Mouse (Mus musculus): ENCODE measurements around the gene Fpr1. TPM values are rescaled to one million over a fixed set of nuclear protein-coding genes. Genes with fewer than 3 reads are reported as not detected.
A peak's percentile ranks its signal among the peaks of the same experiment; 100 is the strongest.
"Not testable (repeated sequence)": the region's sequence is repeated elsewhere in the genome, so short reads cannot be mapped to it uniquely, and the experiment has no call there.

Gene Fpr1
- 0.39 and 0.57 TPM in 2 replicates for polyA plus RNA-seq (2015; fragmentation: Nextera tagmentation; extraction: Ambion mirVana)

DNA sequence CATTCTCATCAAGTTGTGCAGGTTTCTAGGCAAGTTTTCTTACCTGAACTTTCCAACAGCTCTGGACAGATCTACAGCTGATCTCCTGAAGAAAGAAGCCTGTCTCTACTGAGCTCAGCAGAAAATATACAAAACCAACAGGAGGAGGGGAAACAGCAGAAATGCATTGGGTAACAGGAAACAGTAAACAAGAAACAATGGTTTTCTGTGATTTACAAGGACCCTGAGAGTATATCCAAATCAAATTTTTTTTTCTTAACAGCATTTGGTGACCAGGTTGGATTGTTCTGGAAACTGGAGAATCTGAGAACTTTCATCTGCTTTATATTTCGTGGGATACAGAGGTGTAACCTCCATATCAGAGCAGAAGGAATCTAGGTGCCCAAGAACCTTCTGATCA lies at the start of gene Fpr1:
TSS of gene Fpr1 (minus strand) at position 101 of the 400 bp plus-strand sequence.
- Histone ChIP-seq H3K4me3 (ENCODE audit: low read length) (no peak within 1 kb of the TSS), H3K9ac (replicated peaks; ENCODE audit: low read length) (no peak within 1 kb of the TSS), H3K36me3 (ENCODE audit: insufficient read depth, low read length) (no peaks in the 10 kb centered on the region), H3K27me3 (ENCODE audit: insufficient read depth, low read length) (no peaks in the 10 kb centered on the region), H3K4me2 (replicated peaks; ENCODE audit: low read depth, low read length) (no peak within 1 kb of the TSS), H3K9me3 (ENCODE audit: low read length) (no peaks in the 10 kb centered on the region), H3K4me1 (ENCODE audit: insufficient read depth, low read length) (no peaks in the 10 kb centered on the region), H3K27ac (ENCODE audit: low read length) (no peak within 1 kb of the TSS)
- ATAC-seq (ENCODE audit: low FRiP score, low TSS enrichment): no peak
- WGBS: 60% methylated on average over 1 of the region's 1 CpGs

DNA sequence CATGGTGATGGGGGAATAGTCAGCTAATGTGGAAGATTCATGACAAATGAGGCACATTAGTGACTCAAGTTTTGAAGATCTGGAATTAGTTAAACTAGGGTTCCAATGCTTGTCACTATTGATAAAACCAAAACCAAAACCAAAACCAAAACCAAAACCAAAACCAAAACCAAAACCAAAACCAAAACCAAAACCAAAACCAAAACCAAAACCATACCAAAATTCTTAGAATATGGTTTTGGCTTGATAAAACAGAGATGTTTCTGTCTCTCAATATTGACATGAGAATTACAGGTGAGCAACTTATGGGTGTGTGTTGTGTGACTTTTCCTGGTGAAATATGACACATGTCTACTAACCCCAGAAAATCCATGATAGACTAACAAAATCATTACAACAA lies 34.0 kb upstream of the Fpr1 start:
- no peak overlapping the region for H3K9ac ChIP-seq (replicated peaks; ENCODE audit: low read length)
- no peak overlapping the region for H3K4me3 ChIP-seq (ENCODE audit: low read length)
- no peaks in the 10 kb centered on the region for H3K36me3 ChIP-seq (ENCODE audit: insufficient read depth, low read length)
- ATAC-seq (ENCODE audit: low FRiP score, low TSS enrichment): no peak
- H3K4me2 ChIP-seq (replicated peaks; ENCODE audit: low read depth, low read length): no peak overlapping the region
- no peaks in the 10 kb centered on the region for H3K27me3 ChIP-seq (ENCODE audit: insufficient read depth, low read length)
- no peak overlapping the region for H3K27ac ChIP-seq (ENCODE audit: low read length)
- H3K9me3 ChIP-seq (ENCODE audit: low read length): no peaks in the 10 kb centered on the region
- no peaks in the 10 kb centered on the region for H3K4me1 ChIP-seq (ENCODE audit: insufficient read depth, low read length)

- no peak overlapping the region for H3K4me2 ChIP-seq (replicated peaks; ENCODE audit: low read depth, low read length)
- no peaks in the 10 kb centered on the region for H3K9me3 ChIP-seq (ENCODE audit: low read length)
- 88% methylated on average over 1 of the region's 1 CpGs for WGBS
- H3K4me1 ChIP-seq (ENCODE audit: insufficient read depth, low read length): no peaks in the 10 kb centered on the region
- H3K9ac ChIP-seq (replicated peaks; ENCODE audit: low read length): no peak overlapping the region
- H3K27ac ChIP-seq (ENCODE audit: low read length): no peak overlapping the region
- no peak for ATAC-seq (ENCODE audit: low FRiP score, low TSS enrichment)
- H3K27me3 ChIP-seq (ENCODE audit: insufficient read depth, low read length): no peaks in the 10 kb centered on the region
- H3K4me3 ChIP-seq (ENCODE audit: low read length): no peak overlapping the region
- no peaks in the 10 kb centered on the region for H3K36me3 ChIP-seq (ENCODE audit: insufficient read depth, low read length)
Observed at GRCm38 (mm10) chr17:17917376-17917775, 33.6 kb upstream of the Fpr1 start.

DNA sequence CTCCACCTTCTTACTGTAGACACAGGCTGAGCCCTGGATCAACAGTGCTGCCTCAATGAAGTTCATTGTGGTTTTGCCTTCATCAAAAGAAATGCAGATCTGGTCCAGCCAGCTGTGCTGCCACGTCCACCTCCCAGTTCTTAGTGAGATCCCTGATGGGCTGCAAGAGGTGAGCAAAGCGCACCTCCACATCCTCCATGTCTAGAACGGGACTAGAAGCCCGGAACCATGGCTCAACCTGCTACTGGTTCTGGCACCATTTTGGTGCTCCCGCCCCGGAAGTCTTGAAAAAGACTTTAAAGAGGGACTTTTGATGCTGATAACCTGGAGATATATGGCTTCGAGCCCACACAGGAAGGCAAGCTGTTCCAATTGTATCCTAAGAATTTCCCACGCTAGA lies 28.9 kb upstream of the Fpr1 start:
- H3K27me3 ChIP-seq (ENCODE audit: insufficient read depth, low read length); H3K27ac ChIP-seq (ENCODE audit: low read length); H3K9ac ChIP-seq (replicated peaks; ENCODE audit: low read length); H3K4me1 ChIP-seq (ENCODE audit: insufficient read depth, low read length); H3K4me2 ChIP-seq (replicated peaks; ENCODE audit: low read depth, low read length); H3K4me3 ChIP-seq (ENCODE audit: low read length); H3K36me3 ChIP-seq (ENCODE audit: insufficient read depth, low read length); H3K9me3 ChIP-seq (ENCODE audit: low read length); ATAC-seq (ENCODE audit: low FRiP score, low TSS enrichment): not testable (repeated sequence)
- 87% methylated on average over 8 of the region's 8 CpGs for WGBS

DNA sequence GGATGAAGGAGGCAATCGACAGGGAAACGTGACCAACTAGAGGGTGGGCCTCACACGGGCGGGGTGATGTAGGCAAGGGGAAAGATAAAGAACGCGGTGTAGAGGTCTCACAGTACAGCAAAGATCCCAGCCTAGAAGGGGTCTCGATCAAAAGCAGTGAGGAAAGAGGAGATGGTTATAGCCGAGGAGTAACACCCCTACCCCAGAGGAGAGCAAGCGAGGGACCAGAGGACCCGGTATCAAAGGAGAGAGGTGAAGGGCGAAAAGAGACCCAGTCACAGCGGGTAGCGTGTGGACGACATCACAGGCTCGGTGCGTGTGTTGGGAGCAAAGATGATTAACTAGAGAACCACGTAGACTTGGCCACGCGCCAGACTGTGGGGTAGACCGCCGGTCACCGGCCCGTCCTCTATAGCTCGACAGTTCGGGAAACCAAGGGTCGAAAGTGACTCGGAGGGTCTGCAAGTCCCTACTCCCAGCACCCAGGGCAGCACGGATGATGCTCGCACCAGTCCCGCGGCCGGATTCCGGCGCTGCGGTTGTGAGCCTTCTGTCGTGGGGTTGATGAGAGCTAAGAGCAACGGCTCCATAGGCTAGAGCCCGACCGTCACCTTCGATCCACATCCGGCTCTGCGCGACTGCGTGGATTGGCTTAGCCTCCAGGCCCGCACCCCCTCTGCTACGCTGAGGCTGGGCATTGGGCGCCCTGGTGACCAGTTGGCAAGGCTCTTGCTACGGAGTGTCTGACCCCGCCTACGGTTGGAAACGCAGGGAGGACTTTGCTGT lies 26.1 kb upstream of the Fpr1 start:
- no peaks in the 10 kb centered on the region for H3K27me3 ChIP-seq (ENCODE audit: insufficient read depth, low read length)
- H3K27ac ChIP-seq (ENCODE audit: low read length): no peak overlapping the region
- ATAC-seq (ENCODE audit: low FRiP score, low TSS enrichment): peak; percentile 100
- no peaks in the 10 kb centered on the region for H3K36me3 ChIP-seq (ENCODE audit: insufficient read depth, low read length)
- H3K4me3 ChIP-seq (ENCODE audit: low read length): peak overlapping the region; percentile 51
- H3K4me1 ChIP-seq (ENCODE audit: insufficient read depth, low read length): 0 out of 2 replicates have a peak, but pooled peaks cover 3% of the 10 kb centered on the region
- WGBS: 17% methylated on average over 51 of the region's 51 CpGs
- H3K9ac ChIP-seq (replicated peaks; ENCODE audit: low read length): peak overlapping the region; percentile 58
- H3K9me3 ChIP-seq (ENCODE audit: low read length): no peaks in the 10 kb centered on the region; the same call in 1 of the 2 replicates
- peak overlapping the region; percentile 67 for H3K4me2 ChIP-seq (replicated peaks; ENCODE audit: low read depth, low read length)

GRCm38 (mm10) chr17:17900768-17901167 lies 17.0 kb upstream of the Fpr1 start:
- Histone ChIP-seq H3K9ac (replicated peaks; ENCODE audit: low read length) (no peak overlapping the region), H3K4me1 (ENCODE audit: insufficient read depth, low read length) (no peaks in the 10 kb centered on the region), H3K9me3 (ENCODE audit: low read length) (no peaks in the 10 kb centered on the region), H3K4me2 (replicated peaks; ENCODE audit: low read depth, low read length) (no peak overlapping the region), H3K36me3 (ENCODE audit: insufficient read depth, low read length) (no peaks in the 10 kb centered on the region), H3K27ac (ENCODE audit: low read length) (no peak overlapping the region), H3K4me3 (ENCODE audit: low read length) (no peak overlapping the region), H3K27me3 (ENCODE audit: insufficient read depth, low read length) (no peaks in the 10 kb centered on the region)
- WGBS: 93% methylated on average over 1 of the region's 1 CpGs
- no peak for ATAC-seq (ENCODE audit: low FRiP score, low TSS enrichment)

GRCm38 (mm10) chr17:17899268-17899667 lies 15.5 kb upstream of the Fpr1 start:
- Histone ChIP-seq H3K27ac (ENCODE audit: low read length) (no peak overlapping the region), H3K4me3 (ENCODE audit: low read length) (no peak overlapping the region), H3K4me1 (ENCODE audit: insufficient read depth, low read length) (no peaks in the 10 kb centered on the region), H3K4me2 (replicated peaks; ENCODE audit: low read depth, low read length) (no peak overlapping the region), H3K36me3 (ENCODE audit: insufficient read depth, low read length) (no peaks in the 10 kb centered on the region), H3K9me3 (ENCODE audit: low read length) (no peaks in the 10 kb centered on the region), H3K27me3 (ENCODE audit: insufficient read depth, low read length) (no peaks in the 10 kb centered on the region), H3K9ac (replicated peaks; ENCODE audit: low read length) (no peak overlapping the region)
- WGBS: 84% methylated on average over 2 of the region's 2 CpGs
- no peak for ATAC-seq (ENCODE audit: low FRiP score, low TSS enrichment)

DNA sequence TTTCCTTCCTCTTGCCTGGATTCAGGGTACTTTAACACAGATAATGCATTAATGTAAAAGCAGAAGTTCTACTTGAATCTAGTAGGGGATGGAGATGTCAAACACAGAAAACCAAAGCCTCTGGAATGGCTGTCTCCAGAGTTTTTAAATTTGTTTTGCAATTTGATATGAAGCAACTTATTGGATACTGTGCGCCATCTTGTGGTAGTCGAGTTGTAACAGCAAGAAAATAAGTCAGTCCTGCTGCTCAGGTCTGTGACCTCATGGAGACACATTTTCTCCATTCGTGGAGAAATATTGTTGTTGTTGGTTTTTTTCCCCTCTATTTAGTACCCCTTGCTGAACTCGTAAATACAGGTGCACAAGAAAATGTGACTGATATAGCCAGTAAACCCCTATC lies 12.3 kb upstream of the Fpr1 start:
- Histone ChIP-seq H3K36me3 (ENCODE audit: insufficient read depth, low read length) (no peaks in the 10 kb centered on the region), H3K4me2 (replicated peaks; ENCODE audit: low read depth, low read length) (no peak overlapping the region), H3K27me3 (ENCODE audit: insufficient read depth, low read length) (no peaks in the 10 kb centered on the region), H3K9ac (replicated peaks; ENCODE audit: low read length) (no peak overlapping the region), H3K4me1 (ENCODE audit: insufficient read depth, low read length) (no peaks in the 10 kb centered on the region), H3K9me3 (ENCODE audit: low read length) (no peaks in the 10 kb centered on the region), H3K27ac (ENCODE audit: low read length) (no peak overlapping the region), H3K4me3 (ENCODE audit: low read length) (no peak overlapping the region)
- ATAC-seq (ENCODE audit: low FRiP score, low TSS enrichment): no peak; the same call in 1 of the 2 replicates
- 2% methylated on average over 4 of the region's 4 CpGs for WGBS

DNA sequence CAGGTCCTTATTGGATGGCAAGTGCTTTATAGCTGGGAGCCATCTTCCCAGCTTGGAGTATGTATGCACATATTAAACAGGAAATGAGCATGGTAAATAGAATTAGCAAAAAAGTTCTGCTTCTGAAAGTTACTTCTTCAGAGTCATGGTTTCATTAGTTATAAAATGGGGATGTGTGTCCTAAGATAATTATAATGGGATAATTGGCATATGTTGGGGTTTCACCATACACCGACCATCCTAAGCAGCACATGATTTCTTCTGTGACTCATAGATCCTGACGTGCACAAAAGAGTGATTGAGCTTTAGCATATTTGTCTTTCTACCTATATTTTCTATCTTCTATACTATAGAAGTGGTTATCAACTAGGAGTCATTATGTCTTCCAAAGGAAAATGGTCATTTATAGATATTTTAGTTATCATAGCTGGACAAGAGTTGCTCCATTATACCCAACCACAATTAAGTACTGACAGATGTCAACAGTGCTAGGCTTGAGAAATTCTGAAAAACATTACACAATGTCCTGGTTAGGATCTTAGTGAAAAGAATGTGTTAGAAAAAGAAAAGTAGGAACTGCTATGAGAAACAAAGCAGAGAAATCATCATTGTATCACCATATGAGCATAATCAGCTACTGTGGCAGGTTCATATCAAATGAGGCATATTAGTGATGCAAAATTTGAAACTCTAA lies 6.1 kb upstream of the Fpr1 start:
- no peak for ATAC-seq (ENCODE audit: low FRiP score, low TSS enrichment)
- Histone ChIP-seq H3K4me3 (ENCODE audit: low read length) (no peak overlapping the region), H3K4me2 (replicated peaks; ENCODE audit: low read depth, low read length) (no peak overlapping the region), H3K27ac (ENCODE audit: low read length) (no peak overlapping the region), H3K27me3 (ENCODE audit: insufficient read depth, low read length) (no peaks in the 10 kb centered on the region), H3K9ac (replicated peaks; ENCODE audit: low read length) (no peak overlapping the region), H3K4me1 (ENCODE audit: insufficient read depth, low read length) (no peaks in the 10 kb centered on the region), H3K9me3 (ENCODE audit: low read length) (no peaks in the 10 kb centered on the region), H3K36me3 (ENCODE audit: insufficient read depth, low read length) (no peaks in the 10 kb centered on the region)
- WGBS: 90% methylated on average over 2 of the region's 2 CpGs

- no peak within 1 kb of the TSS for H3K9ac ChIP-seq (replicated peaks; ENCODE audit: low read length)
- H3K27ac ChIP-seq (ENCODE audit: low read length): no peak within 1 kb of the TSS
- H3K36me3 ChIP-seq (ENCODE audit: insufficient read depth, low read length): no peaks in the 10 kb centered on the region
- no peak for ATAC-seq (ENCODE audit: low FRiP score, low TSS enrichment)
- H3K27me3 ChIP-seq (ENCODE audit: insufficient read depth, low read length): no peaks in the 10 kb centered on the region
- H3K4me3 ChIP-seq (ENCODE audit: low read length): no peak within 1 kb of the TSS
- H3K4me2 ChIP-seq (replicated peaks; ENCODE audit: low read depth, low read length): no peak within 1 kb of the TSS
- no peaks in the 10 kb centered on the region for H3K9me3 ChIP-seq (ENCODE audit: low read length)
- WGBS: 63% methylated on average over 1 of the region's 1 CpGs
- no peaks in the 10 kb centered on the region for H3K4me1 ChIP-seq (ENCODE audit: insufficient read depth, low read length)
Observed at GRCm38 (mm10) chr17:17887774-17888248, 4.1 kb upstream of the Fpr1 start, which contains the start of the genes Fpr2 and Fpr3. TSS of gene Fpr2 (plus strand) at chr17:17887824. TSS of gene Fpr3 (plus strand) at chr17:17887852.

All from kidney, embryonic 16.5 days (tissue).